Mouse (Mus musculus) midbrain, embryonic 11.5 days (tissue): Measurements from ENCODE around the gene Zfp981. TPM values are rescaled to one million over a fixed set of nuclear protein-coding genes. Genes with fewer than 3 reads are reported as not detected.
A peak's percentile ranks its signal among the peaks of the same experiment; 100 is the strongest.
"Not testable (repeated sequence)": the region's sequence is repeated elsewhere in the genome, so short reads cannot be mapped to it uniquely, and the experiment has no call there.

Source experiments
- ATAC-seq: fragments of 200-750 bp; cut with Nextera tagmentation; 2 replicates; pipeline ENCODE4 v1.8.0; 2017; ENCODE audit warnings: moderate TSS enrichment, moderate library complexity; ENCODE audit not compliant: low FRiP score
- DNase-seq: peaks from one replicate; pipeline ENCODE4 v3.0.0; 2015; ENCODE audit warnings: low spot score; ENCODE audit errors: missing footprints
- H3K27ac ChIP-seq: fragments of 300-500 bp; sonication (generic); 2 replicates; pipeline ENCODE4 v1.5.1; 2014; ENCODE audit warnings: low read depth, low read length
- H3K27me3 ChIP-seq: fragments of 300-500 bp; sonication (generic); 2 replicates; pipeline ENCODE4 v1.6.1; 2014; ENCODE audit warnings: mild to moderate bottlenecking, low read length, moderate library complexity, mixed read lengths; ENCODE audit not compliant: control insufficient read depth, insufficient read depth
- H3K36me3 ChIP-seq: fragments of 300-500 bp; sonication (generic); 2 replicates; pipeline ENCODE4 v1.6.1; 2014; ENCODE audit warnings: mild to moderate bottlenecking, low read length, moderate library complexity, mixed read lengths; ENCODE audit not compliant: control insufficient read depth, insufficient read depth
- H3K4me1 ChIP-seq: fragments of 300-500 bp; sonication (generic); 2 replicates; pipeline ENCODE4 v1.6.1; 2014; ENCODE audit warnings: low read length; ENCODE audit not compliant: control insufficient read depth, insufficient read depth
- H3K4me2 ChIP-seq: fragments of 300-500 bp; sonication (generic); 2 replicates; pipeline ENCODE4 v1.6.1; 2014; ENCODE audit warnings: mild to moderate bottlenecking, moderate library complexity
- H3K4me3 ChIP-seq: fragments of 300-500 bp; sonication (generic); 2 replicates; pipeline ENCODE4 v1.5.1; 2014; ENCODE audit warnings: low read depth, low read length
- H3K9ac ChIP-seq: fragments of 300-500 bp; sonication (generic); 2 replicates; pipeline ENCODE4 v1.6.1; 2014; ENCODE audit warnings: low read length
- H3K9me3 ChIP-seq: fragments of 300-500 bp; sonication (generic); 2 replicates; pipeline ENCODE4 v1.6.1; 2016; ENCODE audit warnings: low read length; ENCODE audit not compliant: control insufficient read depth
- WGBS: fragments of 180-500 bp; shearing (Covaris S2); extraction: QIAGEN DNeasy Blood & Tissue Kit; methylation state at CpG from one replicate; pipeline ENCODE4 v1.1.7; 2014; 5-methylcytosine and 5-hydroxymethylcytosine counted together
- polyA plus RNA-seq: library from polyadenylated mRNA; unstranded; fragments of >200 nt; fragmentation: Nextera tagmentation; extraction: Ambion mirVana; gene quantifications from 2 replicates; pipeline ENCODE4 v1.2.1, GENCODE M21; 2014

Gene Zfp981
- polyA plus RNA-seq, 1 experiment from 2014 or later: not detected

GRCm38 (mm10) chr4:146493319-146493907 is 8.4 kb upstream of the Zfp981 start:
- H3K36me3 ChIP-seq, H3K4me2 ChIP-seq, H3K27me3 ChIP-seq, H3K9ac ChIP-seq, H3K27ac ChIP-seq, H3K4me1 ChIP-seq, H3K4me3 ChIP-seq: not testable (repeated sequence)
- DNase-seq (peak; percentile 61), ATAC-seq (peak; percentile 28)
- H3K9me3 ChIP-seq: peaks cover 49% of the 10 kb centered on the region
- WGBS: 84% methylated on average over 6 of the region's 6 CpGs

GRCm38 (mm10) chr4:146494980-146495379 is 6.8 kb upstream of the Zfp981 start:
- DNase-seq (peak; percentile 85), ATAC-seq (peak; percentile 43)
- Histone ChIP-seq H3K4me3 (no peak overlapping the region), H3K9ac (no peak overlapping the region), H3K27ac (no peak overlapping the region), H3K27me3 (no peaks in the 10 kb centered on the region), H3K9me3 (peaks cover 53% of the 10 kb centered on the region), H3K4me2 (no peak overlapping the region), H3K4me1 (no peaks in the 10 kb centered on the region), H3K36me3 (no peaks in the 10 kb centered on the region)
- WGBS: 67% methylated on average over 4 of the region's 4 CpGs

GRCm38 (mm10) chr4:146497695-146498275 is 4.0 kb upstream of the Zfp981 start:
- WGBS: 83% methylated on average over 9 of the region's 9 CpGs
- peaks cover 48% of the 10 kb centered on the region for H3K9me3 ChIP-seq

DNA sequence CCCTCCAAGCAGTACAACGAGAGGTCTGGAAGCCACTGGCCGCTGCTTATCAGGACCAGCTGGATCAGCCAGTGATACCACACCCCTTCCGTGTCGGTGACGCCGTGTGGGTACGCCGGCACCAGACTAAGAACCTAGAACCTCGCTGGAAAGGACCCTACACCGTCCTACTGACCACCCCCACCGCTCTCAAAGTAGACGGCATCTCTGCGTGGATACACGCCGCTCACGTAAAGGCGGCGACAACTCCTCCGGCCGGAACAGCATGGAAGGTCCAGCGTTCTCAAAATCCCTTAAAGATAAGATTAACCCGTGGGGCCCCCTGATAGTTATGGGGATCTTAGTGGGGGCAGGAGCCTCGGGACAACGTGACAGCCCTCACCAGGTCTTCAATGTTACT is 7.2 kb downstream of the Zfp981 start:
- not testable (repeated sequence) for H3K9ac ChIP-seq, DNase-seq, H3K4me1 ChIP-seq, H3K36me3 ChIP-seq, ATAC-seq, H3K9me3 ChIP-seq, H3K27ac ChIP-seq, H3K27me3 ChIP-seq, H3K4me2 ChIP-seq, H3K4me3 ChIP-seq
- WGBS: 93% methylated on average over 14 of the region's 24 CpGs

More at GRCm38 (mm10) chr4:146497695-146498275, 4.0 kb upstream of the Zfp981 start:
- not testable (repeated sequence) for H3K36me3 ChIP-seq, H3K27ac ChIP-seq, ATAC-seq, H3K27me3 ChIP-seq, H3K4me1 ChIP-seq, H3K9ac ChIP-seq, H3K4me2 ChIP-seq, H3K4me3 ChIP-seq
- DNase-seq: peak; percentile 76

- H3K27ac ChIP-seq, H3K4me2 ChIP-seq, H3K4me1 ChIP-seq, ATAC-seq, H3K36me3 ChIP-seq, H3K4me3 ChIP-seq, H3K9ac ChIP-seq, H3K27me3 ChIP-seq: not testable (repeated sequence)
- DNase-seq: peak; percentile 33
- peaks cover 21% of the 10 kb centered on the region for H3K9me3 ChIP-seq
Measured at GRCm38 (mm10) chr4:146511871-146512270, 10.0 kb downstream of the Zfp981 start.

GRCm38 (mm10) chr4:146516474-146516873 is 14.6 kb downstream of the Zfp981 start:
- ATAC-seq (no peak), DNase-seq (peak; percentile 59)
- no peaks in the 10 kb centered on the region for H3K36me3 ChIP-seq
- WGBS: 74% methylated on average over 1 of the region's 1 CpGs
- peaks cover 47% of the 10 kb centered on the region for H3K9me3 ChIP-seq
- H3K4me2 ChIP-seq: no peak overlapping the region
- H3K9ac ChIP-seq: no peak overlapping the region
- H3K27ac ChIP-seq: no peak overlapping the region
- H3K4me1 ChIP-seq: no peaks in the 10 kb centered on the region
- no peaks in the 10 kb centered on the region for H3K27me3 ChIP-seq
- H3K4me3 ChIP-seq: no peak overlapping the region

- peaks cover 48% of the 10 kb centered on the region for H3K9me3 ChIP-seq
- not testable (repeated sequence) for ATAC-seq
- WGBS: 72% methylated on average over 2 of the region's 2 CpGs
Measured at GRCm38 (mm10) chr4:146517150-146517549, 15.3 kb downstream of the Zfp981 start.

GRCm38 (mm10) chr4:146520723-146521122 is 18.9 kb downstream of the Zfp981 start:
- peaks cover 65% of the 10 kb centered on the region for H3K9me3 ChIP-seq
- no peak for DNase-seq
- no peak overlapping the region for H3K27ac ChIP-seq
- WGBS: 82% methylated on average over 2 of the region's 2 CpGs
- no peak overlapping the region for H3K9ac ChIP-seq
- ATAC-seq: no peak
- H3K27me3 ChIP-seq: no peaks in the 10 kb centered on the region
- no peaks in the 10 kb centered on the region for H3K4me1 ChIP-seq
- no peaks in the 10 kb centered on the region for H3K36me3 ChIP-seq
- H3K4me3 ChIP-seq: no peak overlapping the region
- H3K4me2 ChIP-seq: no peak overlapping the region

More at GRCm38 (mm10) chr4:146517150-146517549, 15.3 kb downstream of the Zfp981 start:
- not testable (repeated sequence) for H3K4me3 ChIP-seq, H3K9ac ChIP-seq, H3K4me1 ChIP-seq, H3K4me2 ChIP-seq, H3K27ac ChIP-seq, H3K27me3 ChIP-seq, H3K36me3 ChIP-seq
- DNase-seq: peak; percentile 65

DNA sequence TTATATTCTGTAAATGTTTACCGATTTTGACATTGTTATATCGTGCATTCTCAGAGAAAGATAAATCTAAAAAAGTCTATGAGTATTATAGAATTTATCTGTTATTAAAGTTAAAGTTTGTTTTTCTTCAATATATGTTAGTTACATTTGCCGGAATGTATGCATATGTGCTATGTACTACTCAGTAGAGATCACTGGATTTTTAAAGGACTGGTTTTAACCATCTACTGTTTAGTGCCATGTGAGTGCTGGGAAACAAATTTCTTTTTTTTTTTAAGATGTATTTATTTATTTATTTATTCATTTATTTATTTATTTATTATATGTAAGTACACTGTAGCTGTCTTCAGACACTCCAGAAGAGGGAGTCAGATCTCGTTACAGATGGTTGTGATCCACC is 32.7 kb downstream of the Zfp981 start:
- no peak overlapping the region for H3K4me3 ChIP-seq

More for the DNA sequence above, 32.7 kb downstream of the Zfp981 start:
- H3K27ac ChIP-seq: no peak overlapping the region
- H3K27me3 ChIP-seq: no peaks in the 10 kb centered on the region
- H3K9me3 ChIP-seq: peaks cover 42% of the 10 kb centered on the region
- H3K36me3 ChIP-seq: no peaks in the 10 kb centered on the region
- no peaks in the 10 kb centered on the region for H3K4me1 ChIP-seq
- ATAC-seq (no peak), DNase-seq (no peak)
- 88% methylated on average over 4 of the region's 4 CpGs for WGBS
- H3K4me2 ChIP-seq: no peak overlapping the region
- H3K9ac ChIP-seq: no peak overlapping the region
